Mouse (Mus musculus): ENCODE measurements around the gene Bhmt2. TPM values are rescaled to one million over a fixed set of nuclear protein-coding genes. Genes with fewer than 3 reads are reported as not detected.

Bhmt2 gene
- 1.3 TPM in 2 replicates for polyA plus RNA-seq (2012; rRNA removed)

DNA sequence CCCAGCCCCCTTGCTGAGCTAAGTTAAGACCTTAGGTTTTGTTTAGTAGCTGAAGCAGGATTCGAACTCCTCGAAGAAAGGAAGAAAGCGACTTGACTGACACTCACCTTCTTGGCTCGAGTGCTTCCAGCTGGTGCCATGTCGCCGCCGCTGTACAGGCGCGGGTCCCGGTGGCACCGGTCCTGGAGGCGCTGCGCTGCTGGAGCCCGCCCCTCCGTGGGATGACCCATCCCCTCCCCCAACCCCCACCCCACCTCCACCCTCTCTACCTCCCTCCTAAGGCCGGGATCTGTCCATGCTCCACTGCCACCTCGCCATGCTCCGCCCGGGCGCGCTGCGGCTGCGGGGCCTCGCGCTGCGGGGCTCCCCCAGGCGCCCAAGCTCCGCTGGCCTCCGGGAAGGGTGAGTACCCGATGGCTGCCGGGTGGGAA lies at the start of gene Bhmt2, which contains the start of gene Dmgdh:
Gene Bhmt2 (minus strand): TSS at position 172 of the 431 bp plus-strand sequence.
Gene Dmgdh (plus strand): TSS at position 303 of the 431 bp plus-strand sequence.
- DNase-seq (ENCODE audit: low spot score), result no peak

- DNase-seq (ENCODE audit: low spot score), result no peak
Observed at GRCm38 (mm10) chr13:93723455-93723854, 49.4 kb upstream of the Bhmt2 start.

- DNase-seq (ENCODE audit: low spot score), result no peak
Observed at GRCm38 (mm10) chr13:93721916-93722315, 47.8 kb upstream of the Bhmt2 start.

DNA sequence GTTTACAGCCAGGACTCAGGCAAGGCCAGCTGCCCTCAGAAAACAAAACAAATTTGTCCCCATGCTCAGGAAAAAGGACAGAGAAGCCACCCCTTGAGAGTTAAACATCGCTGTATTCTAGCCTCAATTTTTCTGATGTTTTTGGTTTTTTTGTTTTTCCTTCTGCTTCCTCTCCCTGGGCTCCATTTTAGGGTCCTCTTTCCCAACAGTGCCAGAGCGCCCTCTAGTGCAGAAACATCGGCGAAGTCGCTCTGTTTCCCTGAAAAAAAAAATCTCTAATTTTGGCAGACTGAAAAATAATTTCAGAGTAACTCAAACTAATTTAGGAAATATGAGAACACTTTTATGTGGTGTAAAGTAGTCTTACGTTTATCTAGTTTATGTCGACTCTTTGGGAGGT lies 44.8 kb upstream of the Bhmt2 start:
- peak; percentile 29 for DNase-seq (ENCODE audit: low spot score)

- DNase-seq (ENCODE audit: low spot score), result no peak
Observed at GRCm38 (mm10) chr13:93717113-93717512, 43.0 kb upstream of the Bhmt2 start.

- no peak for DNase-seq (ENCODE audit: low spot score)
Observed at GRCm38 (mm10) chr13:93713826-93714225, 39.7 kb upstream of the Bhmt2 start.

DNA sequence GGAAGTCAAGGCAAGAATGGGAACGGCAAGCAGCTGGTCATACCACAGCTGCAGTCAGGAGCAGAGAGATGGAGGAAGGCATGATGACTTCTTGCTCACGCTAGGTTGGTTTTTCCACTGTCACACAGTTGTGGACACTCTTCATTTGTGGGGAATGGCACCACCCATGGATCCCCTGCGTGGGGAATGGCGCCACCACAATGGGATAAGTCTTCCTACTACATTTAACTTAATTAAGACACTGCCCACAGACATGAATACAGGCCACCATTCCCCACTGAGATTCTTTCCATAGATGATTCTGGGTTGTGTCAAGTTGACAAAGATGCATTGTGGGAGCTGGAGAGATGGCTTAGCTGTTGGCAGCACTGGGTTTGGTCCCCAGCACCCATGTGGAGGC lies 38.3 kb upstream of the Bhmt2 start:
- DNase-seq (ENCODE audit: low spot score), result no peak

- no peak for DNase-seq (ENCODE audit: low spot score)
Observed at GRCm38 (mm10) chr13:93711226-93711625, 37.1 kb upstream of the Bhmt2 start.

DNA sequence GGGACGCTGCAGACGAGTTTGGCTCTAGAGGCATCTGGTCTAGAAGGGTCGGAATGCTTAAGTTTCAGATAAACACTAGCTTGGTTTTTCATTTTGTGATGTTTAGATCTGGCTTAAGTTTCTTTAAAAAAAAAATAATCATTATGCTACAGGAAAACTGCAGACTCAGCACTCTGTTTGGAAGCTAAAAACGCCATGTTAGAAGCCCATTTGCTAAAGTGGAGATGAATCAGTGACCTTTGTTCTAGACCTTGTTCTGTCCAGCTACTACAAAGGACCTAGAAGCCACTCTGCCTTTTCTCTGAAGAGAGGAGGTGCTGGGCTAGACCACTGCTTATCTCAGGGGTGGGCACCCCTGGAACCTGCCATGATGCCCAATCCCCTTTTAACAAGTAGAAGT lies 36.2 kb upstream of the Bhmt2 start:
- no peak for DNase-seq (ENCODE audit: low spot score)

DNA sequence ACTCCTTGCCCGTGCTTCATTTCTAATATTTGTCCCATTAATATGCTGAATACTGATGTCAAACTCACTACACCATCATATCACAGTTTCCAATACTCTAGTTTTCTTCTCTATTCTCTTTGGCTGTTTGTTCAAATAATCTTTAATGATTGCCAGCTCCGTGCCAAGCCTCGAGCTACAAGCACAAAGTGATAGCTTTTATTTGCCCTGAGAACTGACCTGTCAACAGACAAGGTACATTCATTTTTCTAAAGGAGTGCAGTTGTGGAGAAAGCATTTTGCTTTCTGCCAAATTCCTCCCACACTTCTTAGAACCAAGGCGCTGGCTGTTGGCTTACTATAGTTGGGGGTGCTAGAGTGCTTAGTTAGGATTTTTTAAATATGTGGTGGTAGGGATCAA lies 33.2 kb upstream of the Bhmt2 start:
- DNase-seq (ENCODE audit: low spot score), result no peak

DNA sequence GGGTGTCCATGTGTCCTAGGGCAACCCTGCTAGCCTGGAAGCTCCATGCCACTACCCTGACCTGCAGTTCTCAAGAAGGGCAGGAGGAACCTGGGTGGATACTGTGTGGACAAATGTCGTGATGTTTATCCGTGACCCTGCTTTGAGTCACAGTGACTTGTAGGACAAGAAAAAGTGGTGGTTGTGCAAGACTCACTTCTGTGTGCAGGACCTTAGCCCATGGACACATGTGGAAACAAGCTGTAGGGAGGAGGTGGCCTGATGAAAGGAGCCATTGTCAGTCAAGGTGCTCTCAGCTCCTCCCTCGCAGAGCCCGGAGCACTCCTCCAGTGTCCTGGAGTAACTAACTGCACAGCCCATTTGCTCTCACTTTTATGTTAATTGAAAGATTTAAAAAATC lies 31.6 kb upstream of the Bhmt2 start:
- DNase-seq (ENCODE audit: low spot score), result no peak

DNA sequence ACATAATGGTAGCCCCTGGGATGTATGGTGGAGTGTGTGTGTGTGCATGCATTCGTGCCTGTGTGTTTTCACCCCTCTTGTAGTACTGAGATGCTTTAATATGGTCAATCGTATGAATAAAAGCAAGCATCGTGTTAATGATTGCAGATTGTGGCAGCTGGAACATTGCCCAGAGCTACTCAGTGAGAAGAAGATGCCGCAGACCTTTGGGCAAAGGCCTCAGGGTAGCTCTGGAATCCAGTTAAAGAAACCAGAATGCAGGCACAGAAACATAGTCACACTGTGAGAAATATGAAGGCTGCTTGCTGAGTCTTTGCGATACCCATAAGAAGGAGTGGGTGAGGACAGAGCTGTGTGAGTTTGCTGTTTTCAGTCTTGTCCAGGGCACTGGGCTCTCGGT lies 24.8 kb upstream of the Bhmt2 start:
- no peak for DNase-seq (ENCODE audit: low spot score)

DNA sequence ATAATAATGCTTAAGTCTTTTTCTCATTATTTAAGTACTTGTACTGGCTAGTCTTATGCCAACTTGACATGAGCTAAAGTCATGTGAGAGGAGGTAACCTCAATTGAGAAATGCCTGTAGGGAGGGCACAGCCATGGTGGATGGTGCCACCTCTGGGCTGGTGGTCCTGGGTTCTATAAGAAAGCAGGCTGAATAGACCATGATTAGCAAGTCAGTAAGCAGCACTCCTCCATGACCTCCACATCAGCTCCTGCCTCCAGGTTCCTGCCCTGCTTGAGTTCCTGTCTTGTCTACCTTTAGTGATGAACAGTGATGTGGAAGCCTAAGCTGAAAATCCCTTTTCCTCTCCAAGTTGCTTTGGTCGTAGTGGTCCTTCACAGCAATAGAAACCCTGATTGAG lies 16.7 kb upstream of the Bhmt2 start:
- DNase-seq (ENCODE audit: low spot score), result no peak

GRCm38 (mm10) chr13:93689566-93689965 lies 15.5 kb upstream of the Bhmt2 start:
- DNase-seq (ENCODE audit: low spot score), result no peak

DNA sequence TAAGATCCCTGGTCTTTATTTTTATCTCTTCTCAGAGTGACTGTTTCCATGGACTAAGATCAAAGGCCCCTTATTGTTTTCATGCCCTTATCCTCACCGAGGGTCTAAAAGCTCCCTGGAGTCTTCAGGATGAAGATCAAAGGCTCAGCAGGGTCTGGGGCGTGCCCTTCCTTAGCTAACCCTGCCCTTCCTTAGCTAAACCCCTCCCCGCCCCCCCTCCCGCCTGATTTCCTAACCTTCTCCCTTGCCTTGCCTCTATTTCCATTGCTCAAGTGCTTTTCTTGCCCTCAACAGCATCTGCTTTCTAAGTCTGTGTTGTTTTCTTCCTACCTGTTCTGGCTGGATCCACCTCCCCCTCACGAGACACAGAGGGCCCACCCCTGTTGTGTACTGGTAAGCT lies 13.2 kb upstream of the Bhmt2 start:
- no peak for DNase-seq (ENCODE audit: low spot score)

DNA sequence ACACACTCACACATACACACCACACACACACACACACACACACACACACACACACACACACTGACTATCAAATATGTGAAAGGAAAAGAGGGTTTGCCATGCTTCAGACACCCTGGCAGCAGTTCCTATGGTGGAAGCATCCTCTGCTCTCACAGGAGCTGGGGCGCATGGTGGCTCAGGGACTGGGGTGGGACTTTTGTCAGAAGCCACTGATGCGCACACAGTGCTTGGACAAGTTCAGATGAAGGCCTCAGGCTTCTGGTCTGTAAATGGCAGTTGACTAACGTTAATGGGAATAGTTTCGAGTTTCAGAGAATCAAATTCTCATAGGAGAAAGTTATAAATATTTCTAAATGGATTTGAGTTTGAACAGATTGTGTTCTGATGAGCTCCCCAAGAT lies 11.1 kb upstream of the Bhmt2 start:
- no peak for DNase-seq (ENCODE audit: low spot score)

DNA sequence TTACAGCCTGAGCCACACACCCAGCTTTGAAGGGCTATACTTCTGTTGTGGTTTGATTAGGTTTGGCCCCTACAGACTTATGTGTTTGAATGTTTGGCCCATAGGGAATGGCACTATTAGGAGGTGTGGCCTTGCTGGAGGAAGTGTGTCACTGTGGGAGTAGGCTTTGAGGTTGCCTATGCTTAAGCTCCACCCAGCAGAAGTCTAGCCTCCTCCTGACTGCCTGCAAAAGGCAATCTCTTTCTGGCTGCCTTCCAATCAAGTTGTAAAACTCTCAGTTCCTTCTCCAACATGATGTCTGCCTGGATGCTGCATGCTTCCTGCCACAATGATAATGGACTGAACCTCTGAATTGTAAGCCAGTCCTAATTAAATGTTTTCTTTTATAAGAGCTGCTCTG lies 9.2 kb upstream of the Bhmt2 start:
- DNase-seq (ENCODE audit: low spot score), result no peak

- DNase-seq (ENCODE audit: low spot score), result no peak
Observed at GRCm38 (mm10) chr13:93676864-93677263, 2.8 kb upstream of the Bhmt2 start.

GRCm38 (mm10) chr13:93673296-93673695 lies 806 bp downstream of the Bhmt2 start:
- no peak for DNase-seq (ENCODE audit: low spot score)

- DNase-seq (ENCODE audit: low spot score), result no peak
Observed at GRCm38 (mm10) chr13:93672371-93672770, 1.7 kb downstream of the Bhmt2 start.

GRCm38 (mm10) chr13:93667586-93667985 lies 6.5 kb downstream of the Bhmt2 start:
- DNase-seq (ENCODE audit: low spot score), result no peak

DNA sequence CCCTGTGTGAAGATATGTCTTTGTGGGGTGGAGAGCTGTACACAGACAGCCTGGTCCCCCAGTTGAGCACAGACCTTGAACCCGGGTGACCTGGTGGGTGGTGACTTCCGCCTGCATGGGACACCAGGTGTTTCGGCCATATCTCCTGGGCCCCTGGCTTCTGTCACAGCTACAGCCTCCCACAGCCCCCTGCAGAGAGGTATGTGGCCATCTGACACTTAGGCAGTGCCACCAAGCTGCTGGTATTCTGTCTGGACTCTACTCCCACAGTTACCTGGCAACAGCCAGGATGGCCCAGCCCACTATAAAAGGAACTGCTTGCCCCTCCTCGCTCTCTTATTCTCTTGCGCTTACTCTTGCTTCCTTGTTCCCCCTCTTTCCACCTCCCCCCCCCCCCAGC lies 16.2 kb downstream of the Bhmt2 start:
- no peak for DNase-seq (ENCODE audit: low spot score)

DNA sequence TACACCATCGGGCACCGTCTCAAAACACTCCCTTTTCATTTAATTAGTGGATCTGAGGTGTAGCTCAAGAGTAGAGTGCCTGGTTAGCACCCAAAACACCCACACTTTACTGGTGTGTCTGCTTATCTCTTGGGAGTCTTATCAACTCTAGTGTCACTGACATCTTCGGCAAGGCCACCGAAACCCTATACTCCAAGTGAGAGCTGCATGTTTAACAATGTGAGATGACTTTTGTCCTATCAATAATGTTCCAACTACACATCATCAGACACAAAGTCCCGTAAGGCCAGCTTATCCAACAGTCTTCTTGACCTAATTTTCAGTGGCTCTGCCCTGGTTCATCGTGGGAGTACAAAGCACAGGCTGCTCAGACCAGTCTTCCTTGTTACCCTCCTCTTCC lies 20.7 kb downstream of the Bhmt2 start:
- DNase-seq (ENCODE audit: low spot score), result no peak

DNA sequence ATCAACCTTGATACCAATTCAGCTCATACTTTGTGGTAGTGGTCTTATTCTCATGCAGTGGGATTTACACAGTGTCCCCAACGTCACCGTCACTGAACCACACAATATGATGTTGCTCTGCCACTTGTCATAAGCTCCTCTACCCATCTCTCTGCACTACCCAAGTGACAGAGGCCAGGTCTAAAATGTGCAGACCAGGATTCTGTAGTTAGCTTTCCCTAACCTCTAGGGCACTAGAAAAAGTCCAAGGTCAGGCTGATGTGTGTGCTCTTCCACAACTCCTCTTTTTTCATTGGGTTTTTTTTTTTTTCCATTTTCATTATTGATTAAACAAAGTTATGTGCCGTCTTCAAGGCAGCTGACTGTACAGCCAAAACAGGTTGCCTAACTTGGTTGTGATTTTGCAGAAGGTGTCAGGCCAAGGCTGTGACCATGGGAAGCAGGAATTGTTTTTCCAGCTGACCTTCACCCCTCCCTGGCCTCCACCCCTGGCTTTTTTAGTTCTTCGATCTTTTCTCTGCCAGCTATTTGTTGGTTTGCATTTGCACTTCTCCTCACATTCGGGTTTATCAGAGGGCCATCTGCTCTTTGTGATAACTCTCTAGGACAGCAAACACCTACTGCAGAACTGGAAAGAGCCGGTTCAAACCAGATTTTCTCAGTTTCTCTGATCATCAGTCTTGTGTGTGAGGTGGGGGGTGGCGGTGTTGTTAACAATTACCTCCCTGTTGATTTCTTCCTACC lies 25.5 kb downstream of the Bhmt2 start:
- DNase-seq (ENCODE audit: low spot score), result no peak
